Mouse (Mus musculus) liver, postnatal 0 days (tissue): ENCODE data around the gene Srebf2.

ENCODE experiments used
- CTCF ChIP-seq: sonication (generic); IDR thresholded peaks from 2 replicates; pipeline ENCODE4 v1.5.1; 2016; ENCODE audit warnings: antibody characterized with exemption, low read depth
- EP300 ChIP-seq: IDR thresholded peaks from 2 replicates; pipeline ENCODE4 v1.6.1; 2016; ENCODE audit warnings: antibody characterized with exemption, low read depth, mild to moderate bottlenecking

DNA sequence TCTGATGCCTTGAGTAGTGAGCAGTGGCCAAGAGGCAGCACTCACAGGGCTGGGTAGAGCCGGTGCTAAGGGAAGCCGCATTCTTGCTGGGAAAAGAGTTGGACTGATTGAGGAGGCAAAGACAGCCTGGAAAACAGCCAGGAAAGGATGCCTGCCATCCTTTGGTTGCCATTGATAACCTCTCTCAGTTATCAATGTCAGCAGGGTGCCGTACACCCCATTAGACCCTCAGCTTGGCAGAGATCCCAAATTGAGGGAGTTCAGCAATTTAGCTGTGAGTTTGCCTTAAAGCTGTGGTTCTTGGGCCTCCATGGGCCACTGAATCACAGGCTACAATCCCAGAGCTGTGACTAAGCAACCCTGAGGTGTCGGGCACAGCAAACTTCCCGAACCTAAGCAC is 34.1 kb downstream of the Srebf2 start:
- peak; percentile 84 for TF ChIP-seq EP300
- no peak for TF ChIP-seq CTCF
